Mouse (Mus musculus): ENCODE data around the gene Rin3.

GRCm38 (mm10) chr12:102391109-102391508 lies 108.3 kb downstream of the Rin3 start:
- no peak for TF ChIP-seq CTCF (IDR thresholded peaks at IDR 0.05 in 2 of 3, conservative IDR thresholded peaks at IDR 0.05 in 1 of 3; ENCODE audit: control insufficient read depth in 1 of 3, insufficient read depth in 1 of 3, low read depth in 2 of 3, low read length in 3 of 3, poor library complexity in 1 of 3, severe bottlenecking in 1 of 3)
- TF ChIP-seq USF1 (IDR thresholded peaks at IDR 0.05; ENCODE audit: low read depth, low read length), result no peak
- TF ChIP-seq CHD1 (IDR thresholded peaks at IDR 0.05; ENCODE audit: low read depth, low read length), result no peak
- TF ChIP-seq GATA1 (IDR thresholded peaks at IDR 0.05; ENCODE audit: low read depth, low read length), result no peak

All from MEL (cell line).